Mouse (Mus musculus): ENCODE results near the gene Nelfa. TPM values are rescaled to one million over a fixed set of nuclear protein-coding genes. Genes with fewer than 3 reads are reported as not detected.
A peak's percentile ranks its signal among the peaks of the same experiment; 100 is the strongest.
"Not testable (repeated sequence)": the region's sequence is repeated elsewhere in the genome, so short reads cannot be mapped to it uniquely, and the experiment has no call there.

Gene Nelfa
- total RNA-seq, 2 experiments from 2014 or later: 6.1 to 6.6 TPM

- intact Hi-C loops (cut with DNase I): no loop called here
These were observed 14.6 kb downstream of the Nelfa start for GRCm38 (mm10) chr5:33921486-33922235.

GRCm38 (mm10) chr5:33920924-33921323 is 15.3 kb downstream of the Nelfa start:
- no peak for DNase-seq
- intact Hi-C loops (cut with DNase I): no loop called here

More at GRCm38 (mm10) chr5:33921486-33922235, 14.6 kb downstream of the Nelfa start:
- DNase-seq: peak in 1 of 2 experiments; percentile 27

DNA sequence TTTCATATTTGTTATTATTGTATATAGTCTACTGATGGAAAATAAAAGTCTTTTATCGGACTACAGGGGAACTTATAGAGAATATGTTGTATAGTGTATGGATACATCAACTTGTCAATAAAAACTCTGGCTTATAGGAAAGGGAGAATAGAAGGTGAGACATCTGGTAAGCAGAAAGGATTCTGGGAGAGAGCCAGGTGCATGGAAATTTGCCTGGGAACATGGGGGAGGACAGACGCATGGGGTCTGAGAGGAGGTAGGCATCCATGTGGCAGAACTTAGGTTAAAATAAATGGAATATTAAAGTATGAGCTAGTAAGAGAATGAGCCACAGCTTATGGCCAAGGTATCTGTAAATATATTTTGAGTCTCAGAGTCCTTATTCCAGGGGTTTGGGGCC is 16.2 kb downstream of the Nelfa start:
- intact Hi-C loops (cut with DNase I): no loop called here

DNA sequence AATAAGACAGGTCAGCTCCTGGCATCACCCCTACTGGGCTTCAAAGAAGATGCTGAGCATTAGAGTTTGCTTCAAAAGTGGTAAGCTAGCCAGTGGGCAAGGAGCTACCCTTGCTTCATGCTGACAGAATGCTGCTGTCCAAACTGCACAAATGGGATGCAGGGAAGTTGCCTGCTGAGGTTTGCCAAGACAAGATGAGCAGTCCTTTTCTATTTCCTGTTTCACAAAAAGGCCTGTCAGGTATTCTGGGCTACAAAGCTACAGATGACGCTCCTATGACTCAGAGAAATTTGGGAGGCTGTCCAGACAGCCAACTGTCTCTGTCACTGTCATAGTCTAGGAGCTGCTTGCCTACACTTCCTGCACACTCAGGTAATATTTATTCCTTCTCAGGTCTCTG is 16.7 kb downstream of the Nelfa start:
- intact Hi-C loops (cut with DNase I): no loop called here
- DNase-seq: no peak

More for the DNA sequence above, 16.2 kb downstream of the Nelfa start:
- DNase-seq: no peak

DNA sequence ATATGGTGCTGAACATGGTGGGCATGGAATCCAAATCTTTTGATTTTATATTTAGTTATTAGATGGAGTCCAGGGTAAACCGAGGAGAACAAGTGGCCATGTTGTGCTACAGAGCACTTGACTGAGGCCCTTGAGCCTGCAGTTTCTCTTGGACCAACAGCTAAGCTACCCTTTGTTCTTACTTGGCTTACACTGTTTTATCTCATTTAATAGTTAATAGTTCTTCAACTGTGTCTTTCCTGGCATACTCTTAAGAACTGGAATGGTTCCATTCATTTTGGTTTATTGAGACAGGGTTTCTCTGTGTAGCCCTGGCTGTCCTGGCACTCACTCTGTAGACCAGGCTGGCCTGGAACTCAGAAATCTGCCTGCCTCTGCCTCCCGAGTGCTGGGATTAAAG is 19.6 kb downstream of the Nelfa start:
- intact Hi-C loops (cut with DNase I); DNase-seq: not testable (repeated sequence)

- intact Hi-C loops (cut with DNase I); DNase-seq: not testable (repeated sequence)
These were observed 21.2 kb downstream of the Nelfa start for GRCm38 (mm10) chr5:33915031-33915430.

DNA sequence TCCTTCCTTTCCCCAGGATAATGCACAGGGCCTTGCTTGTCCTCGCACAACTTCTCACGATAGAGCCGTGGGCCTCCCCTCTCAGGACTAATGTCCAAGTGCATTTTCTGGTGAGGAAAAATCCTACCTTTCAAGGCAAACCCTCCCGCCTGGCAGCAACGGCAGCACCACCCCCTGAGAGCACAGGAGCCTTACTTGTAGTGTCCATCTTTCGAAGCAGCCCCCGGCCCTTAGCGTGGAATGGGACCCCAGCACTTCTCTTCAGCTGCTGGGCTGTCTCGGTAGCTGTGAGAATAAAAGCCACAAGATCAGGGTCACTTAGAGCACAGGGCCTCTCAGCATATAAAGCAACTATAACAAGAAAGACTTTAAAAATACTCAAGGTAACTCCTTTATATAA is 33.0 kb downstream of the Nelfa start:
- intact Hi-C loops (cut with DNase I): no loop called here
- no peak for DNase-seq

GRCm38 (mm10) chr5:33902696-33903095 is 33.5 kb downstream of the Nelfa start:
- DNase-seq: no peak
- intact Hi-C loops (cut with DNase I): no loop called here

DNA sequence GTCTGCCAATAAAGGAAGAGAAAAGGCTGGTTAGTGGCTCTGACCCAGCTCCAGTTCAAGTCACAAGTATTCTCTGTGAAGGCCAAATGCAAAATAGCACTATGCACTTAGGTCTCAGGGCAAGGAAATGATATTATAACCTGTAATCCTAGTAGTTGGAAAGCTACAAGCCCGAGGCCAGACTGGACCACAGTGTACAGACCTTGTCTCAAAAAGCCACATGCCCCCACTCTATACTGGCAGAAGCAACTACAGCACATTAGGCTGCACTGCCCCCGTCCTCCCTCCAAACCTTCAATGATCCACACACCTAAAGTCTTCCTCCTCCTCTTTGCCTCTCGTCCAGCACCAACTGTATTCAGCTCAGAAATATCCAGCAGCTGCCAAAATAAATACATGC is 34.9 kb downstream of the Nelfa start:
- no peak for DNase-seq
- intact Hi-C loops (cut with DNase I): no loop called here

GRCm38 (mm10) chr5:33900701-33901263 is 35.4 kb downstream of the Nelfa start:
- intact Hi-C loops (cut with DNase I): no loop called here
- DNase-seq: no peak

GRCm38 (mm10) chr5:33900101-33900500 is 36.1 kb downstream of the Nelfa start:
- intact Hi-C loops (cut with DNase I): no loop called here
- DNase-seq: no peak

DNA sequence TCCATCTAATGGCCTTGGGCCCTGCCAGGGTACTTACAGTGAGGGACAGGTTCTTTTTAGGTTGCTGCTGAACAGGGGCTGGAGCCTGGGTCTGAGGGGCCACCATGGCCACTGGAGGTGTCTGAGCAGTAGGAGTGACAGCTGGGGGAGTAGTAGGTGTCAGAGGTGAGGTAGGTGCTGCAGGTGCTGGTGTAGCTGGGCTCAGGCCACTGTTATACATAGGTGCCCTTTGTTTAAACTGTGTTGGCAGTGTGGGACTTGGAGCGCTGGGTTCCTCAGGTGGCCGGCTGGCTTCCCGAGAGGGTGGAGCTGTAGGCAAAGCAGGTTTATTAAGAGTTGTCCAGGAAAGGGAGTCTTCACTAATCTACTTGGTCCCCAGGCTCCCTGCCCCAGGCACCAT is 37.0 kb downstream of the Nelfa start:
- intact Hi-C loops (cut with DNase I): no loop called here
- DNase-seq: no peak

DNA sequence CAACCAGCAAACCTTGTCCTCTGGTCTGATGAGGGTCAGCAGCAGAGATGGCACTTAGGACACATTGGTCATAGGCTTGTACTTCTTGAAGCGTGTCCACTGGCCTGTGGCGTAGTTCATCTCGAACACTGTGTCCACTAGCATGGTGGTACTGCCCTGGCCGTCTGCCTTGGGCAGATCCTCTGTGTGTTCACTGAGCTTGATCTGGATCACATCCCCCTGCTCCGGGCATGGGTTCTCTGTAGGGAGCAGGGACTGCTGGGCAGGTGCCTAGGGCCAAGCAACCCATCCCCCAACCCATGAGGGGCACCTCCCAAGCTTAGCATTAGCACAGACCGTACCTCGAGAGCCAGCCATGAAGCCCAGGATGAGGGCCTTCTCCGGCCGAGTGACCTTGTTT is 37.5 kb downstream of the Nelfa start:
- intact Hi-C loops (cut with DNase I): no loop called here
- DNase-seq: no peak

GRCm38 (mm10) chr5:33897158-33897557 is 39.1 kb downstream of the Nelfa start:
- DNase-seq: no peak
- intact Hi-C loops (cut with DNase I): no loop called here

- DNase-seq: no peak
- intact Hi-C loops (cut with DNase I): no loop called here
These were observed 41.1 kb downstream of the Nelfa start for GRCm38 (mm10) chr5:33895116-33895515.

GRCm38 (mm10) chr5:33893406-33893805 is 42.8 kb downstream of the Nelfa start:
- intact Hi-C loops (cut with DNase I): no loop called here
- DNase-seq: no peak

- intact Hi-C loops (cut with DNase I): no loop called here
- no peak for DNase-seq
These were observed 55.1 kb downstream of the Nelfa start for GRCm38 (mm10) chr5:33881118-33881517.

GRCm38 (mm10) chr5:33875472-33875871 is 60.7 kb downstream of the Nelfa start:
- no peak for DNase-seq
- intact Hi-C loops (cut with DNase I): no loop called here

- intact Hi-C loops (cut with DNase I): no loop called here
- no peak for DNase-seq
These were observed 78.5 kb downstream of the Nelfa start for GRCm38 (mm10) chr5:33857693-33858092.

DNA sequence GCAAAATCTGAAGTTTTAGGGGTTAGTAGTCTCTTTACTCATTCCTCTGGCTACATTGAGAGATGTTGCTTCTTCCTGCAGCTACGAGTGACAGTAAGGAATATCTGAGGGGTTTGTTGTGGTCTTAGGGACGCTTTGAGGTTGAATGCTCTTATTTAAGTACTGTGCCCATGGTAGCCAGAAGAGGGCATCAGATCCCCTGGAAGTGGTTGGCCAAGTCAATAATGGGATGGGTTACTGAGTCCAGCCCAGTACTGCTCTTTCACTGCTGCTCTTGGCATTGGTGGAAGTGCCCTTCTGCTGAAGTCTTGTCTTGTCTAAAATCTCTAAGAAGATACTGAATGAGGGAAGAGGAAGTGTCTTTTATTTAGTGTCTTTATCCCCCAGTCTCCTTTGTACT is 82.2 kb downstream of the Nelfa start:
- DNase-seq: no peak
- intact Hi-C loops (cut with DNase I): no loop called here

DNA sequence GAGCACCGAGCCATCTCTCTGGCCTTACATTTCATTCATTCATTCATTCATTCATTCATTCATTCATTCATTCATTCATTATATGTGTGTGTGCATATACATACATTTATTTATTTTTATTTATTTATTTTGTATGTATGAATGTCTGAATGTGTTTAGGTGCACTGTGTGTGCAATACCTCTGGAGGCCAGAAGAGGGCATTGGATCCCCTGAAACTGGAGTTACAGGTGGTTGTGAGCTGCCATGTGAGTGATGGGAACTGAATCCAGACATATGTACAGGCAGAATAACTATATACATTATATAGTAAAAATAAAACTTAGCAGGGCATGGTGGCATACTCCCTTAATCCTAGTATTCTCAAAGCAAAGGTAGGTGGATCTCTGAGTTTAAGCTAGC is 83.1 kb downstream of the Nelfa start:
- DNase-seq: no peak
- intact Hi-C loops (cut with DNase I): no loop called here

- intact Hi-C loops (cut with DNase I): no loop called here
- DNase-seq: no peak
These were observed 84.7 kb downstream of the Nelfa start for GRCm38 (mm10) chr5:33851466-33851865.
